Mouse (Mus musculus): ENCODE measurements around the gene Unc80.

- TF ChIP-seq POLR2A (IDR thresholded peaks at IDR 0.05; ENCODE audit: borderline replicate concordance, extremely low read depth, insufficient read depth, insufficient read length, poor library complexity, severe bottlenecking) (no peak), CTCF (IDR thresholded peaks at IDR 0.05; ENCODE audit: borderline replicate concordance, extremely low read depth, insufficient read depth, insufficient read length) (no peak)
Measured at GRCm38 (mm10) chr1:66617188-66617587, 149.0 kb downstream of the Unc80 start.

Measured in brain, embryonic 14.5 days (tissue).